Mouse (Mus musculus) lung, embryonic 16.5 days (tissue): ENCODE data around the gene Zfp819. TPM values are rescaled to one million over a fixed set of nuclear protein-coding genes. Genes with fewer than 3 reads are reported as not detected.

Source experiments
- ATAC-seq: fragments of 200-750 bp; cut with Nextera tagmentation; 2 replicates; pipeline ENCODE4 v1.8.0; 2017; ENCODE audit warnings: low read depth, mild to moderate bottlenecking, moderate library complexity
- H3K27ac ChIP-seq: fragments of 300-500 bp; sonication (generic); 2 replicates; pipeline ENCODE4 v1.5.1; 2014; ENCODE audit warnings: mild to moderate bottlenecking, control low read depth, low read length
- H3K27me3 ChIP-seq: fragments of 300-500 bp; sonication (generic); 2 replicates; pipeline ENCODE4 v1.6.1; 2014; ENCODE audit warnings: low read depth, low read length, mixed read lengths; ENCODE audit not compliant: control insufficient read depth, insufficient read depth
- H3K36me3 ChIP-seq: fragments of 300-500 bp; sonication (generic); 2 replicates; pipeline ENCODE4 v1.6.1; 2014; ENCODE audit warnings: low read length; ENCODE audit not compliant: control insufficient read depth, insufficient read depth
- H3K4me1 ChIP-seq: fragments of 300-500 bp; sonication (generic); replicated peaks from 2 replicates; pipeline ENCODE4 v1.6.1; 2014; ENCODE audit warnings: low read length, mixed read lengths; ENCODE audit not compliant: control insufficient read depth, insufficient read depth
- H3K4me2 ChIP-seq: fragments of 300-500 bp; sonication (generic); 2 replicates; pipeline ENCODE4 v1.6.1; 2014; ENCODE audit warnings: low read depth, low read length, control low read depth
- H3K4me3 ChIP-seq: fragments of 300-500 bp; sonication (generic); 2 replicates; pipeline ENCODE4 v1.5.1; 2014; ENCODE audit warnings: mild to moderate bottlenecking, low read length, control low read depth
- H3K9ac ChIP-seq: fragments of 300-500 bp; sonication (generic); 2 replicates; pipeline ENCODE4 v1.6.1; 2014; ENCODE audit warnings: low read length, control low read depth
- H3K9me3 ChIP-seq: fragments of 300-500 bp; sonication (generic); 2 replicates; pipeline ENCODE4 v1.6.1; 2016; ENCODE audit warnings: low read length; ENCODE audit not compliant: control insufficient read depth
- WGBS: fragments of 180-500 bp; shearing (Covaris S2); extraction: QIAGEN DNeasy Blood & Tissue Kit; methylation state at CpG from one replicate; pipeline ENCODE4 v1.1.7; 2014; 5-methylcytosine and 5-hydroxymethylcytosine counted together
- polyA plus RNA-seq: library from polyadenylated mRNA; unstranded; fragments of >200 nt; fragmentation: Nextera tagmentation; extraction: Ambion mirVana; gene quantifications from 2 replicates; pipeline ENCODE4 v1.2.1, GENCODE M21; 2015

Gene Zfp819
- 0.41 and 0.80 TPM in 2 replicates for polyA plus RNA-seq

DNA sequence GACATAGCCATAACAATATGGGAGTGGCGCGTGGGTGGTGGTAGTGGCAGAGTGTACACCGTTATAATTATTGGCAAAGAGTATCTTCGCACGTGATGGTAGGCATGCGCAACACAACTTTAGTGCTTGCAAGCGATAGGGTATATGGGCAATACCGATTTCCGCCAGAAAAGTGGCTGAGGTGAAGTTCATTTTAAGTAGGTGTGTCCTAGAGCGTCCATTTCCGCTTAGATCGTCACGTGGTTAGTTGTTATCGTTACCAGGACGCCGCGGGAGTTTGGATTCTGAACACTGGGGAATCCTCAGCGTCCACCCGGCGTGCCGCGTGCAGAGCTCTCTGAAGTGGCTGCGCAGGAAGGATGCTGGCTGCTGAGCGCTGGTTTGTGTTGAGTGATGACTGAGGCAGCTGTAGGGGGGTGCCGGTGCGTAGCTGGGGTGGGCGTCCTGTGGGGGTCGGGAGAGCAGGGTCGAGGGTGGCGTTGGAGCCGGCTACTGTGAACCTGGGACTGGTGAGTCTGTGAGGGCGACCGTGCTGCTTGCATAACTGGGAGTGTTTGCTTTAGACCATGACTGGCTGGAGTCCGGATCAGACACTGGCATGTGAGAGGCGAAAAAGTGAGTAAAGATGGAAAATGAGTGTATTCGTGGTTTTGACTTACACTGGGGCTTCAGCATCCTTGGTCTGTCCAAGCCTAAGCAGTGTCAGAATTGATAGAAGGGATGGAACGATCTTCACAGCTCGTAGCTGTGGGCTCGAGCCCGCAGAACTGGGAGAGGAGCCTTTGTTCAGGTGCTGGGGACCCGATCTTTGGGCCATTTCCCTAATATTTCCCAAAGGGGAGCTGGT, at the start of gene Zfp819:
Gene Zfp819, plus strand, starts transcription at position 274 of the 847 bp plus-strand sequence.
- Histone ChIP-seq H3K4me1 (peaks cover 3% of the 10 kb centered on the region; the same call in 1 of the 2 replicates), H3K27me3 (no peaks in the 10 kb centered on the region), H3K36me3 (no peaks in the 10 kb centered on the region), H3K9me3 (no peaks in the 10 kb centered on the region), H3K27ac (no peak within 1 kb of the TSS), H3K9ac (no peak within 1 kb of the TSS), H3K4me3 (peak within 1 kb of the TSS; percentile 42), H3K4me2 (peak within 1 kb of the TSS; percentile 79)
- ATAC-seq = peak; percentile 92
- WGBS = 12% methylated on average over 41 of the region's 41 CpGs

DNA sequence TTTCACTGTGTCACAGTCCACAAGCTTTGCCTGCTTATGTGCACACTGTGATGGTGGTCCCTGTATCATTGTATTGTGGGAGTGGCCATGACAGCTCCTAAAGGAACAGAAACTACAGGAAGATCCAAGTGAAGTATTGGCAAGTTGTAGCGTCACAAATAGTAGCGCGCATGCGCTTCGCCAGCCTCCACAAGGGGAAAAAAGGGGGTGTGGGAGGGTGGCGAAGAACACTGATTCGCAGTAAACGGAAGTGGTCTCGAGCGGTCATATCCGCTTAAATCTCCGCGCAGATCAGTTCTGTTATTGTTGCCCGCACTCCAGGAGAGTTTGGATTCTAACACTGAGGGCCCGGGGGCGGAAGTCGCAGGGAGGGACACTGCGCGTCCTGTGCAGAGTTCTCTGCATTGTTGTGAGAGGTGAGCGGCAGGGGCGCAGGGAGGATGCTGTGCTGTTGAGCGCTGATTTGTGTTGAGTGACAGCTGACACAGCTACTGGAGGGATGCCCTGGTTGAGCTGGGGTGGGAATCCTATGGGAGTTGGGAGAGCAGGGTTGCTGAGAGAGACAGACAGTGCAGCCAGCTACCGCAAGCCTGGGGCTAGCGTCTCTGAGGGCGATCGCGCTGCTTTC, 44.8 kb upstream of the Zfp819 start, which contains the start of gene Zfp658:
Gene Zfp658, plus strand, starts transcription at position 251 of the 628 bp plus-strand sequence.
- Histone ChIP-seq H3K36me3 (peaks cover 6% of the 10 kb centered on the region), H3K4me3 (peak within 1 kb of the TSS; percentile 80), H3K4me1 (peaks cover 14% of the 10 kb centered on the region), H3K9ac (peak within 1 kb of the TSS; percentile 83), H3K4me2 (peak within 1 kb of the TSS; percentile 92), H3K27ac (peak within 1 kb of the TSS; percentile 92), H3K9me3 (no peaks in the 10 kb centered on the region), H3K27me3 (peaks cover 2% of the 10 kb centered on the region; the same call in 1 of the 2 replicates)
- ATAC-seq = peak; percentile 89
- under 1% methylated on average over 27 of the region's 27 CpGs for WGBS

DNA sequence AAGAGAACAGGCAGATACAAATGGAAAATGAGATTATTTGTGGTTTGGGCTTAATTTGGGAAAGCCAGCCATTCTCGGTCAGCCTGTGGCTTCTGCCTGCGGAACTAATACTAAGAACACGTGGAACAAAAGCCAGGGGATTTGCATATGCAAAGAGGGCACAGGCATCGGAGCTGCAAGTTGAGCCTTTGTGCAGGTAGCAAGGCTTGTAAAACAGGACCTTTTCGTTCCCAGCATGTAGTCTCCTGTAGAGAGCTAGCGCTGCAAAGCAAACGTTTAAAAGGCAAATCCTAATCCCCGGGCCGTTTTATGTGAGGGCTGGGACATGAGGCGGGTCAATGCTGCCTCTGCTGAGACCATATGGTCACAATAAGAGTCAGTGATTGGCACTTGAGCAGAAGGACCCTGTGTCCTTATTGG, 44.3 kb upstream of the Zfp819 start:
- Histone ChIP-seq H3K4me1 (peaks cover 12% of the 10 kb centered on the region), H3K4me3 (peak overlapping the region; percentile 80), H3K27ac (peak overlapping the region; percentile 92), H3K9me3 (no peaks in the 10 kb centered on the region), H3K9ac (peak overlapping the region; percentile 83), H3K4me2 (peak overlapping the region; percentile 92), H3K36me3 (peaks cover 12% of the 10 kb centered on the region), H3K27me3 (peaks cover 2% of the 10 kb centered on the region; the same call in 1 of the 2 replicates)
- ATAC-seq = peak; percentile 16
- under 1% methylated on average over 10 of the region's 10 CpGs for WGBS

- peak overlapping the region; percentile 92 for H3K4me2 ChIP-seq
- no peaks in the 10 kb centered on the region for H3K9me3 ChIP-seq
- H3K4me3 ChIP-seq = peak overlapping the region; percentile 80
- WGBS = 43% methylated on average over 6 of the region's 6 CpGs
- H3K27me3 ChIP-seq = peaks cover 2% of the 10 kb centered on the region; the same call in 1 of the 2 replicates
- H3K4me1 ChIP-seq = peaks cover 12% of the 10 kb centered on the region
- H3K9ac ChIP-seq = peak overlapping the region; percentile 83
- no peak for ATAC-seq
- H3K27ac ChIP-seq = no peak overlapping the region
- H3K36me3 ChIP-seq = peaks cover 16% of the 10 kb centered on the region
Measured at GRCm38 (mm10) chr7:43563300-43563699, 43.7 kb upstream of the Zfp819 start.

DNA sequence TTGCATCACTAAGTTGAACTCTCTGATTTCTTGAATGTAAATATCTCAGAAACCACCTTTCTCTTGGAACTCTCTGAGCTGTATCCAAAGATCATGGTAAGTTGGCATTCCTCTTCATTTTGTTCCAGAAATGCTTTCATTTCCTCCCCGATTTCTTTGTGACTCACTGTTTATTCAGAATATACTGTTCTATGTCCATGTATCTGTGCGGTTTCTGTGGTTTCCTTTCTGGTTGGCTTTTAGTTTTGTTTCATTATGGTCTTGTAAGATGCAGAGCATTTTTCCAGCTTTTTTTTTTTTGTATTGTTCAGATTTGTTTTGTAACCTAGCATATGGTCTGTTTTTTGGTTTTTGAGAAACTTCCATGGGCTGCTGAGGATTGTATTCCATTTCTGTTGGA, 35.8 kb upstream of the Zfp819 start:
- no peaks in the 10 kb centered on the region for H3K9me3 ChIP-seq
- no peak overlapping the region for H3K4me2 ChIP-seq
- no peak overlapping the region for H3K4me3 ChIP-seq
- no peaks in the 10 kb centered on the region for H3K4me1 ChIP-seq
- 95% methylated on average over 2 of the region's 2 CpGs for WGBS
- H3K9ac ChIP-seq = no peak overlapping the region
- peaks cover 45% of the 10 kb centered on the region for H3K36me3 ChIP-seq
- no peaks in the 10 kb centered on the region for H3K27me3 ChIP-seq
- no peak for ATAC-seq
- no peak overlapping the region for H3K27ac ChIP-seq

- WGBS = under 1% methylated on average over 37 of the region's 37 CpGs
- Histone ChIP-seq H3K27ac (peak within 1 kb of the TSS; percentile 88), H3K4me3 (peak within 1 kb of the TSS; percentile 86), H3K9ac (peak within 1 kb of the TSS; percentile 84), H3K4me1 (peaks cover 10% of the 10 kb centered on the region), H3K4me2 (peak within 1 kb of the TSS; percentile 69), H3K9me3 (no peaks in the 10 kb centered on the region), H3K36me3 (peaks cover 6% of the 10 kb centered on the region), H3K27me3 (no peaks in the 10 kb centered on the region)
- peak; percentile 98 for ATAC-seq
Measured at GRCm38 (mm10) chr7:43579440-43580171, 27.4 kb upstream of the Zfp819 start, which contains the start of gene Zfp719. Zfp719 (plus strand) TSS chr7:43579610.

DNA sequence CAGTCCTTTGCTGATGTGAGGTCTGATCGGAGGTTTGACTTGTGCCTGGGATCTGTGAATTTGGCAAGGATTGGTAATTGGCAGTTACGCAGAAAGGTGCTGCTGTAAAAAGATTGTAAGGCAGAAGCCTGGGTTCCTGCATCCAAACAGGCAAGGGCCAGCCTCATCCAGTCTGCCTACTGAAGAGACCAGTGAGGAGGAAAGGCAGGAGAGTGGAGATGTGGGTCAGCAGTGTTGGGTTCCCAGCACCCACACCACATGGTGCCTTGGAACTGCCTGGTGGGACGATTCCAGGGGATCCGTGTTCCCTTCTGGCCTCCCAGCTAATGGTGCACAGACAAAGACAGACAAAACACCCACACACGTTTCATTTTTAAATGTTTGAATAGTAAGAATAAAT, 26.4 kb upstream of the Zfp819 start:
- H3K4me2 ChIP-seq = peak overlapping the region; percentile 69
- 48% methylated on average over 5 of the region's 5 CpGs for WGBS
- no peak overlapping the region; the same call in 1 of the 2 replicates for H3K27ac ChIP-seq
- peaks cover 10% of the 10 kb centered on the region for H3K4me1 ChIP-seq
- no peaks in the 10 kb centered on the region for H3K27me3 ChIP-seq
- H3K9ac ChIP-seq = peak overlapping the region; percentile 84
- H3K36me3 ChIP-seq = peaks cover 13% of the 10 kb centered on the region
- no peak for ATAC-seq
- H3K9me3 ChIP-seq = no peaks in the 10 kb centered on the region
- peak overlapping the region; percentile 86 for H3K4me3 ChIP-seq

DNA sequence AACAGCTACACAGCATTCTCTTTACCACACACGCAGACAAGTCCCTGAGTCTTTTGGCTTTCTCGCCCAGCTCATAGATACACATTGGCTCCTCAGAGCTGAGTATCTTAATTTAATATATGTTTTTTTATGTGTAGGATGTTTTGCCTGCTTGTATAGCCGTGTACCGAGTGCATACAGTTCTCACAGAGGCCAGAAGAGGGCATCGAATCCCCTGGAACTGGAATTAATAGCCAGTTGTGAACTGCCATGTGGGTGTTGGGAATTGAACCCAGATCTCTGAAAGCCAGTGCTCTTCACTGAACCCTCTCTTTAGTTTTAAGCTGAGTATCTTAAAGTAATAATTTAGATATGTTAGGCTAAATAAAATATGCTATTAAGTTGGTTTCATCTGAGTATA, 22.2 kb upstream of the Zfp819 start:
- Histone ChIP-seq H3K4me3 (no peak overlapping the region), H3K27ac (no peak overlapping the region), H3K27me3 (no peaks in the 10 kb centered on the region), H3K9me3 (no peaks in the 10 kb centered on the region), H3K4me2 (no peak overlapping the region), H3K4me1 (peaks cover 10% of the 10 kb centered on the region), H3K9ac (no peak overlapping the region), H3K36me3 (peaks cover 50% of the 10 kb centered on the region)
- no peak for ATAC-seq
- WGBS = 87% methylated on average over 5 of the region's 5 CpGs
